Mouse (Mus musculus) G1E (cell line): ENCODE results near the gene Tead2. TPM values are rescaled to one million over a fixed set of nuclear protein-coding genes. Genes with fewer than 3 reads are reported as not detected.

Source experiments
- ATAC-seq: 2 replicates; pipeline ENCODE4 v1.8.0; 2016; ENCODE audit warnings: mild to moderate bottlenecking; ENCODE audit not compliant: insufficient number of reproducible peaks, poor library complexity, low FRiP score, severe bottlenecking; ENCODE audit errors: extremely low read depth
- DNase-seq: peaks from one replicate; pipeline ENCODE4 v3.0.0; 2012; ENCODE audit warnings: low spot score
- H3K27me3 ChIP-seq: 2 replicates; pipeline ENCODE4 v1.6.1; 2012; ENCODE audit warnings: mild to moderate bottlenecking, low read length, inconsistent platforms; ENCODE audit not compliant: insufficient read depth
- H3K36me3 ChIP-seq: replicated peaks from 2 replicates; pipeline ENCODE3; 2012; ENCODE audit warnings: mild to moderate bottlenecking, inconsistent platforms
- H3K4me1 ChIP-seq: 2 replicates; pipeline ENCODE4 v1.6.1; 2012; ENCODE audit warnings: low read depth, low read length, inconsistent platforms, mixed read lengths; ENCODE audit not compliant: insufficient read depth
- H3K4me3 ChIP-seq: 2 replicates; pipeline ENCODE4 v1.5.1; 2012; ENCODE audit warnings: low read depth, mild to moderate bottlenecking, inconsistent platforms, low read length, moderate library complexity, mixed read lengths
- H3K9me3 ChIP-seq: replicated peaks from 2 replicates; pipeline ENCODE4 v1.6.1; 2012; ENCODE audit warnings: inconsistent platforms
- CTCF ChIP-seq: IDR thresholded peaks from 2 replicates; pipeline ENCODE4 v1.5.1; 2012; ENCODE audit warnings: low read depth, low read length, inconsistent platforms, mixed read lengths
- GATA1 ChIP-seq: IDR thresholded peaks from 2 replicates; pipeline ENCODE4 v1.6.1; 2012; ENCODE audit warnings: borderline replicate concordance, low read length, inconsistent platforms, mixed read lengths
- GATA2 ChIP-seq: IDR thresholded peaks from 2 replicates; pipeline ENCODE4 v1.6.1; 2012; ENCODE audit warnings: low read depth, low read length, inconsistent platforms, borderline replicate concordance
- POLR2AphosphoS5 ChIP-seq: IDR thresholded peaks from 2 replicates; pipeline ENCODE4 v1.6.1; 2012; ENCODE audit warnings: low read depth, low read length, inconsistent platforms; ENCODE audit not compliant: insufficient replicate concordance
- TAL1 ChIP-seq: conservative IDR thresholded peaks from 2 replicates; pipeline ENCODE4 v1.6.1; 2012; ENCODE audit warnings: low read depth, low read length, inconsistent platforms, mixed read lengths
- polyA plus RNA-seq: library from polyadenylated mRNA; stranded (reverse); fragments of >175 nt; gene quantifications from 2 replicates; pipeline ENCODE4 v1.2.3, GENCODE M21; 2012
- total RNA-seq, 2 experiments: library from RNA; stranded (forward) in 1 of 2; stranded (reverse) in 1 of 2; fragments of 200-1000 nt in 1 of 2; fragments of >200 nt in 1 of 2; fragmentation: Nextera tagmentation in 1 of 2; gene quantifications; 2 replicates each; pipeline ENCODE4 v1.2.3; 2014 to 2017

Tead2 gene
- total and polyA plus RNA-seq, 3 experiments: 0.38 TPM; not detected in 2

DNA sequence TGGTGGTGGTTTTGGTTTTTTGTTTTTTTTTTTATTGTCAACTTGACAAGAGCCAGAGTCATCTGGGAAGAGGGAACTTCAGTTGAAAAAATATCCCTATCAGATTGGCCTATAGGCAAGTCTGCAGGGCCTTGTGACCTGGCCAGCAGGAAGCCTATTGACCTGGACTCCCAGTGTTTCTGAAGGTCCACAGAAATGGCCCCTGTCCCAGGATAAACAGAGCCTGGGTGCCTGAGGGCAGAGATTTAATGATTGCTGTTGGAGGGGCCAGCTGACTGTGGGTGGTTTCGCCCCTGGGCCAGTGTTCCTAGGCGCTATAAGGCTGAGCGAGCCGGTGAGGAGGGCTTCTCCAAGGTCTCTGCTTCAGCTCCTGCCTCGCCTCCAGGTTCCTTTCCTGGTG lies 1.8 kb upstream of the Tead2 start:
- no peaks in the 10 kb centered on the region for H3K9me3 ChIP-seq
- ATAC-seq: no peak
- no peak for DNase-seq
- TF ChIP-seq POLR2AphosphoS5 (no peak), TAL1 (no peak), GATA1 (no peak), CTCF (no peak), GATA2 (no peak)
- no peaks in the 10 kb centered on the region for H3K36me3 ChIP-seq
- H3K4me3 ChIP-seq: no peak overlapping the region
- H3K4me1 ChIP-seq: peaks cover 11% of the 10 kb centered on the region
- peaks cover 62% of the 10 kb centered on the region for H3K27me3 ChIP-seq

DNA sequence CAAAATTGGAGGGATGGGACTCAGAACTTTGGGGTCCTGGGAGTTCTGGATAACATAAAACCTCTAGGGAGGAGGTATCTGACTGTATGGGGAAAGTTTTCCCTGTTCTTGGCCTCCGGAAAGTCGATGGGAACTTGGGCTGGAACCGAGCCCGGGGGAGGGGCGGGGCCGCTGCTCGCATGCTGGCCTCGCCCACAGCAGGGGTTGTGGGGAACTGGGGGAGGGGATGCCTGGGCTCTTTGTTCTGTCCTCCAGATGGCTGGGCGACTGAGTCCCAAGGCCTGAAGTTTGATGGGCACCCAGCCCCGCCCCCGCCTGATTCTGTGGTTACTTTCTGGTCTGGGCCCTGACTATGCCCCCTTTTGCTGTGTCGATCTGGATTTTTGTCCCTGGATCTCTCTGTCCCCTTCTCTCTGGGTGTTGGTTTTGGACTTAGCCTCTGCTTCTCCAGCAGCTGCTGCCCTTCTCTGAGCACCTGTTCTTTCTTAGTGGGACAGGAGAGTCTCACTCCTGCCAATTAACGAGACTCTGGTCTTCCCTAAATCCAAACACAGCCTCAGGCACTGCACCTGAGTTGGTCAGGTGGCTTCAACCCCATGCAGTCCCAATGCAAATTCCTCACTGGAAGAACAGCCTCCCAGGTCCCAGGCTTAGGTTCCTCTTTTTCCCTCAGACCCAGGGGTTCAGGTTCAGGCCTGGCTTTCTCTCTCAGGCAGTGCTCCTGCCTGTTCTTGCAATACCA lies 1.1 kb downstream of the Tead2 start:
- peaks cover 7% of the 10 kb centered on the region for H3K4me1 ChIP-seq
- H3K4me3 ChIP-seq: no peak overlapping the region
- H3K36me3 ChIP-seq: no peaks in the 10 kb centered on the region
- DNase-seq (no peak), ATAC-seq (no peak)
- no peaks in the 10 kb centered on the region for H3K9me3 ChIP-seq
- TF ChIP-seq CTCF (no peak), GATA1 (no peak), GATA2 (no peak), POLR2AphosphoS5 (no peak), TAL1 (no peak)
- peaks cover 60% of the 10 kb centered on the region for H3K27me3 ChIP-seq

DNA sequence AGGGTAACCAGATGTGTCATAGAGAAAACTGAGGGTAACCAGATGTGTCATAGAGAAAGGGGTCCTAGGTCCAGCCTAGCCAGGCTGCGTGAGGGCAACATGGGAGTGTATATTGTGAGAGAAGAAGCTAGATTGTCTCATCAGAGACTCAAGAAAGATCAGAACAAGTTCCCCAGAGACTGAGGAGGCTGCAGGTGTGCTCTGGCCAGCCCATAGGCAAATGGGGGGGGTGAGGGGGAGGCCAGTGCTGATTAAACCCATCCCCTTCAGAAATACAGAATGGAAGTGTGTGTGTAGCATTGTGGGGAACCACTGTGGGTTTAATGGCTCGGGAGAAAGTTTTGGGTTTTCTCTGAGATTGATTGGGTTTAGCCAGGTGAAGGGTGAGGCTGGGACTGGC lies 6.1 kb downstream of the Tead2 start:
- Histone ChIP-seq H3K36me3 (no peaks in the 10 kb centered on the region), H3K4me1 (no peaks in the 10 kb centered on the region; the same call in 1 of the 2 replicates), H3K9me3 (no peaks in the 10 kb centered on the region), H3K4me3 (no peak overlapping the region), H3K27me3 (peaks cover 59% of the 10 kb centered on the region)
- ATAC-seq: no peak
- no peak for DNase-seq
- TF ChIP-seq GATA2 (no peak), POLR2AphosphoS5 (no peak), GATA1 (no peak), CTCF (no peak), TAL1 (no peak)

DNA sequence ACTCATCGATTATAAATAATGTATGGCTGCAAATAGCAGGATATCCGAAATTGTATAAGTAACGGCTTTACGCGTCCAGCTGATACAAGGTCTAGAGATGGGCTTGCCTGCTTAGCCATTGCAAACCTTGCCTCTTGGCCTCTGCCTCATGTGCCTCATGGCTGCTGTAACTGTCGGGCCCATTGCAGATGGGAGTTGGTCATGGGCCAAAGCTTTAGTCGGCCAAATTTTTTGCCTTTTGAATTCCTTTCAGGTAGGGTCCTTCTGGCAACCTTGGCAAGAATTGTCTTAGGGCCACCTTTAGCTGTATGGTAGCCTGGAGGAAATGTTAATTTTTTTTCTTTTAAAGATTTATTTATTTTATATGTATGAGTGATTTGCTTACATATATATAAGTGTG lies 9.3 kb downstream of the Tead2 start:
- Histone ChIP-seq H3K27me3 (peaks cover 56% of the 10 kb centered on the region), H3K4me3 (no peak overlapping the region), H3K4me1 (no peaks in the 10 kb centered on the region; the same call in none of the 2 replicates), H3K36me3 (no peaks in the 10 kb centered on the region), H3K9me3 (no peaks in the 10 kb centered on the region)
- TF ChIP-seq GATA1 (no peak), POLR2AphosphoS5 (no peak), TAL1 (no peak), GATA2 (no peak), CTCF (no peak)
- no peak for DNase-seq
- no peak for ATAC-seq

DNA sequence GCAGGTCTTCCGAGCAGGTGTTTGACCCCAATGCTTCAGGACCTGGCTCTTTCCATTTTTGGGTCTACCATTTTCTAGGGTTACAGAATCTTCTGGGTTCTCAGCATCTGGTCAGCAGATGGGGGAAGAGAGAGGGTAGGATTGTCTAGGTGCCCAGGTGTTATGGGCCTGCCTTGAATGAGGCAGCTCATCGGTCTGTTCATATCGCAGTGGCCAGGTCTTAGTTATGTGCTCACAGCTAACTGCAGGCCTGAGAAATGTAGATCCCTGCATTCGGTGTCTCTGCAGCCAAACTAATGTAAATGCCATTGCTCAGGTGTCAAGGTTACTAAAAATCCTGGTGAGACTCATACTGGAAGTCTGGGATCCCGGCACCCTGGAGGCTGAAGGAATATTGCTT lies 10.9 kb downstream of the Tead2 start:
- Histone ChIP-seq H3K36me3 (peaks cover 3% of the 10 kb centered on the region), H3K27me3 (peaks cover 50% of the 10 kb centered on the region), H3K4me3 (no peak overlapping the region), H3K4me1 (peaks cover 4% of the 10 kb centered on the region), H3K9me3 (no peaks in the 10 kb centered on the region)
- DNase-seq (no peak), ATAC-seq (no peak)
- TF ChIP-seq TAL1 (no peak), POLR2AphosphoS5 (no peak), GATA1 (no peak), CTCF (no peak), GATA2 (no peak)

DNA sequence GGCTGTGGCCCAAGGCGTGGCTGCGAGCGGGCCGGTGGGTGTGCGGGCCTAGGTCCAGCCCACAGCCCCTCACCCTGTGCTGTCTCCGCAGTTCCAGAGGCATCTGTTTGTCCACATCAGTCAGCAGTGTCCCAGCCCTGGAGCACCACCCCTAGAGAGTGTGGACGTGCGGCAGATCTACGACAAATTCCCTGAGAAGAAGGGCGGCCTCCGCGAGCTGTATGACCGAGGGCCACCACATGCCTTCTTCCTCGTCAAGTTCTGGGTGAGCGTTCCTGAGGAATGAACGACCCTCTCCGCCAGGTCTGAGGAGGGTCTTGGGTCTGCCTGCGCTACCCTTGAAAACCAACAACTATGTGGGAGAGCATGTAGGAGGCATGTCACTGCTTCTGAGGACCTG lies 13.0 kb downstream of the Tead2 start:
- H3K36me3 ChIP-seq: peaks cover 21% of the 10 kb centered on the region
- peaks cover 6% of the 10 kb centered on the region for H3K4me1 ChIP-seq
- DNase-seq (no peak), ATAC-seq (no peak)
- no peaks in the 10 kb centered on the region for H3K9me3 ChIP-seq
- no peak overlapping the region for H3K4me3 ChIP-seq
- H3K27me3 ChIP-seq: peaks cover 44% of the 10 kb centered on the region
- TF ChIP-seq GATA2: no peak
- no peak for TF ChIP-seq TAL1
- no peak for TF ChIP-seq POLR2AphosphoS5
- no peak for TF ChIP-seq CTCF
- no peak for TF ChIP-seq GATA1

DNA sequence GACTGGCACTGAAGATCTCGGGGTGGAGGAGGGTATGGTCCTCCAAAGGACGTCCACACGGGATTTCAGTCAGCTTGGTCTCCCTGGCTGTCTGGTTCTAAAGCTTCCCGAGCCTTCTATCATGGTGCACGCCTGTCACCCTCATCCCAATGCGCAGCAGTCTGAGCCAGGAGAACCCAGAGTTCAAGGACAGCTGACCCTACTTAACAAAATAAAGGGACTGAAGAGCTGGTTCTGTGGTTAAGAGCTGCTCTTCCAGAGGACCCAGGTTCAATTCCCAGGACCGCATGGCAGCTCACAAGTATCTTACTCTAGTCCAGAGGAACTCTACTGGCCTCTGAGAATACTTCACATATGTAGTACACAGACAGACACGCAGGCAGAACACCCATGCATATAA lies 13.5 kb downstream of the Tead2 start:
- DNase-seq (no peak), ATAC-seq (no peak)
- Histone ChIP-seq H3K36me3 (peaks cover 26% of the 10 kb centered on the region), H3K27me3 (peaks cover 41% of the 10 kb centered on the region), H3K4me3 (no peak overlapping the region), H3K4me1 (peaks cover 8% of the 10 kb centered on the region), H3K9me3 (no peaks in the 10 kb centered on the region)
- no peak for TF ChIP-seq TAL1
- no peak for TF ChIP-seq POLR2AphosphoS5
- TF ChIP-seq CTCF: no peak
- no peak for TF ChIP-seq GATA2
- TF ChIP-seq GATA1: no peak
